Mouse (Mus musculus) CH12.LX (cell line): ENCODE results near the gene Tex21. TPM values are rescaled to one million over a fixed set of nuclear protein-coding genes. Genes with fewer than 3 reads are reported as not detected.

ENCODE experiments used
- DNase-seq: peaks from one replicate; pipeline ENCODE4 v3.0.0-alpha.2; 2013; ENCODE audit errors: extremely low read depth
- H3K27ac ChIP-seq: 2 replicates; pipeline ENCODE4 v1.5.1; 2012; ENCODE audit warnings: low read depth, mild to moderate bottlenecking, control low read depth, moderate library complexity; ENCODE audit not compliant: insufficient read depth
- H3K27me3 ChIP-seq: replicated peaks from 2 replicates; pipeline ENCODE3; 2012; ENCODE audit warnings: inconsistent platforms
- H3K36me3 ChIP-seq, 2 experiments: replicated peaks in 1 of 2; 2 replicates each; pipeline versions ENCODE3 to v1.6.1; 2012; ENCODE audit warnings: inconsistent platforms in 1 of 2, low read length in 1 of 2, mild to moderate bottlenecking in 1 of 2, mixed read lengths in 1 of 2, moderate library complexity in 1 of 2; ENCODE audit not compliant: control insufficient read depth in 1 of 2, insufficient read depth in 1 of 2
- H3K4me1 ChIP-seq, 2 experiments: 2 replicates each; pipeline ENCODE4 v1.6.1; 2012; ENCODE audit warnings: inconsistent platforms in 1 of 2, moderate library complexity in 1 of 2; ENCODE audit not compliant: insufficient read depth in 2 of 2, control insufficient read depth in 1 of 2
- H3K4me2 ChIP-seq: 2 replicates; pipeline ENCODE4 v1.6.1; 2012; ENCODE audit warnings: low read depth, mild to moderate bottlenecking, control low read depth; ENCODE audit not compliant: poor library complexity, insufficient read depth, severe bottlenecking
- H3K4me3 ChIP-seq, 3 experiments: fragments of 150-350 bp in 1 of 3; sonication (generic) in 1 of 3; replicated peaks in 1 of 3; 2 replicates each; pipeline versions ENCODE3 to v1.5.1; 2011 to 2012; ENCODE audit warnings: low read depth in 2 of 3, low read length in 2 of 3, mild to moderate bottlenecking in 2 of 3, moderate library complexity in 2 of 3, control low read depth in 1 of 3, improper control_type of control experiment in 1 of 3, inconsistent platforms in 1 of 3, mixed read lengths in 1 of 3; ENCODE audit not compliant: poor library complexity in 1 of 3
- H3K79me2 ChIP-seq: replicated peaks from 2 replicates; pipeline ENCODE4 v1.6.1; 2012; ENCODE audit warnings: mild to moderate bottlenecking, moderate library complexity; ENCODE audit not compliant: control insufficient read depth, poor library complexity, insufficient read depth, severe bottlenecking; ENCODE audit errors: extremely low read depth
- H3K9ac ChIP-seq: 2 replicates; pipeline ENCODE4 v1.6.1; 2012; ENCODE audit warnings: low read depth, mild to moderate bottlenecking, control low read depth, moderate library complexity; ENCODE audit not compliant: insufficient read depth
- H3K9me3 ChIP-seq: replicated peaks from 2 replicates; pipeline ENCODE3; 2012; ENCODE audit warnings: low read length, inconsistent platforms, mixed read lengths
- BHLHE40 ChIP-seq: IDR thresholded peaks from 2 replicates; pipeline ENCODE4 v1.6.1; 2011; ENCODE audit warnings: mild to moderate bottlenecking, low read depth, low read length, improper control_type of control experiment
- CHD2 ChIP-seq: IDR thresholded peaks from 2 replicates; pipeline ENCODE4 v1.6.1; 2011; ENCODE audit warnings: low read length, improper control_type of control experiment
- E2F4 ChIP-seq: IDR thresholded peaks from 2 replicates; pipeline ENCODE4 v1.6.1; 2011; ENCODE audit warnings: low read depth, low read length, improper control_type of control experiment; ENCODE audit not compliant: insufficient replicate concordance
- EP300 ChIP-seq: IDR thresholded peaks from 2 replicates; pipeline ENCODE4 v1.6.1; 2011; ENCODE audit warnings: low read length, improper control_type of control experiment
- ETS1 ChIP-seq: conservative IDR thresholded peaks from 2 replicates; pipeline ENCODE4 v1.6.1; 2012; ENCODE audit warnings: low read depth, mild to moderate bottlenecking, inconsistent platforms, low read length, improper control_type of control experiment, moderate library complexity
- GABPA ChIP-seq: IDR thresholded peaks from 2 replicates; pipeline ENCODE4 v1.6.1; 2012; ENCODE audit warnings: low read depth, low read length, improper control_type of control experiment, inconsistent platforms; ENCODE audit not compliant: insufficient replicate concordance
- HCFC1 ChIP-seq: IDR thresholded peaks from 2 replicates; pipeline ENCODE4 v1.6.1; 2012; ENCODE audit warnings: low read depth, mild to moderate bottlenecking, inconsistent platforms, low read length, improper control_type of control experiment
- IRF4 ChIP-seq: IDR thresholded peaks from 2 replicates; pipeline ENCODE4 v1.6.1; 2014; ENCODE audit warnings: low read depth, mild to moderate bottlenecking, inconsistent platforms, low read length, improper control_type of control experiment
- JUN ChIP-seq: IDR thresholded peaks from 2 replicates; pipeline ENCODE4 v1.6.1; 2011; ENCODE audit warnings: low read depth, mild to moderate bottlenecking, low read length, improper control_type of control experiment, moderate library complexity; ENCODE audit not compliant: insufficient read depth
- MAX ChIP-seq: IDR thresholded peaks from 2 replicates; pipeline ENCODE4 v1.6.1; 2011; ENCODE audit warnings: low read length, improper control_type of control experiment
- MYC ChIP-seq: IDR thresholded peaks from 2 replicates; pipeline ENCODE4 v1.6.1; 2011; ENCODE audit warnings: low read depth, mild to moderate bottlenecking, improper control_type of control experiment, low read length
- NRF1 ChIP-seq: IDR thresholded peaks from 2 replicates; pipeline ENCODE4 v1.6.1; 2014; ENCODE audit warnings: low read depth, mild to moderate bottlenecking, inconsistent platforms, low read length, improper control_type of control experiment, moderate library complexity
- RAD21 ChIP-seq: IDR thresholded peaks from 2 replicates; pipeline ENCODE4 v1.6.1; 2011; ENCODE audit warnings: low read depth, mild to moderate bottlenecking, low read length, improper control_type of control experiment, moderate library complexity
- RCOR1 ChIP-seq: conservative IDR thresholded peaks from 2 replicates; pipeline ENCODE4 v1.6.1; 2012; ENCODE audit warnings: low read depth, mild to moderate bottlenecking, inconsistent platforms, low read length, improper control_type of control experiment
- SIN3A ChIP-seq: IDR thresholded peaks from 2 replicates; pipeline ENCODE4 v1.6.1; 2012; ENCODE audit warnings: low read length, improper control_type of control experiment, inconsistent platforms
- TBP ChIP-seq: conservative IDR thresholded peaks from 2 replicates; pipeline ENCODE4 v1.6.1; 2011; ENCODE audit warnings: low read depth, low read length, improper control_type of control experiment
- TCF12 ChIP-seq: IDR thresholded peaks from 2 replicates; pipeline ENCODE4 v1.6.1; 2014; ENCODE audit warnings: low read depth, mild to moderate bottlenecking, inconsistent platforms, low read length, improper control_type of control experiment
- UBTF ChIP-seq: IDR thresholded peaks from 2 replicates; pipeline ENCODE4 v1.6.1; 2012; ENCODE audit warnings: low read depth, mild to moderate bottlenecking, inconsistent platforms, low read length, improper control_type of control experiment, moderate library complexity
- USF1 ChIP-seq: IDR thresholded peaks from 2 replicates; pipeline ENCODE4 v1.6.1; 2014; ENCODE audit warnings: low read depth, mild to moderate bottlenecking, inconsistent platforms, low read length, improper control_type of control experiment
- USF2 ChIP-seq: conservative IDR thresholded peaks from 2 replicates; pipeline ENCODE4 v1.6.1; 2011; ENCODE audit warnings: low read depth, low read length, improper control_type of control experiment
- dilution Hi-C: fragments of 300-500 bp; cut with MboI; formaldehyde crosslinking; loops from 2 replicates; pipeline ENCODE4 v1.14.3; 2020; ENCODE audit warnings: low sequenced_read_pairs; ENCODE audit not compliant: extremely low pct_unique_long_range_greater_than_20kb, extremely low pct_ligation_motif_present
- in situ Hi-C: fragments of 300-500 bp; cut with MboI; formaldehyde crosslinking; loops from 3 replicates; pipeline ENCODE4 v1.14.3; 2019; ENCODE audit warnings: low sequenced_read_pairs, low pct_ligation_motif_present, low pct_unique_long_range_greater_than_20kb, mixed read lengths
- polyA plus RNA-seq: library from polyadenylated mRNA; unstranded; fragments of >175 nt; gene quantifications from 2 replicates; pipeline ENCODE4 v1.2.1, GENCODE M21; 2012; ENCODE audit warnings: low read depth; ENCODE audit not compliant: insufficient read length
- total RNA-seq, 2 experiments: library from RNA; depleted of rRNA; stranded (reverse); fragments of 300-350 nt in 1 of 2; fragments of >200 nt in 1 of 2; gene quantifications; 2 replicates each; pipeline ENCODE4 v1.2.3; 2012 to 2014

The Tex21 gene
- total and polyA plus RNA-seq, 3 experiments, result 0.11 to 0.42 (median 0.29) TPM

DNA sequence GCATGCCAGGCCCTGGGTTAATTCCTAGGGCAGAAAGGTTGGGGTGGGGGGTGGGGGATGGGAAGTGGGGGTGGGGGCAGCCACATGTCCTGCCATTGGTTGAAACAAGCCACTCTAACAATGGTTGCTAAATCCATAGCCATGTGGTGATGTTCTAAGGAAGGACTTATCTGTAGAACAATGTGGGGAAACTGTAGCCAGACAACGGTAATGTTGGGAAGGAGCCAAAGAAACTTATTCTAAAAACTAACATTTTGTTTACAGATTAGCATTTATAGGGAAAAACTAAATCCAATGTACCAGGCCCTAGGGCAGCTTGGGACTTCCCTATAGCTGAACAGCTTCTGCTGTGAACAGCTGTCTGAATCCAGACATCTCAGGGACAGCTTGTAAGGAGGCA is 6.5 kb upstream of the Tex21 start (continued):
- TF ChIP-seq MYC (no peak), GABPA (no peak), SIN3A (no peak)

DNA sequence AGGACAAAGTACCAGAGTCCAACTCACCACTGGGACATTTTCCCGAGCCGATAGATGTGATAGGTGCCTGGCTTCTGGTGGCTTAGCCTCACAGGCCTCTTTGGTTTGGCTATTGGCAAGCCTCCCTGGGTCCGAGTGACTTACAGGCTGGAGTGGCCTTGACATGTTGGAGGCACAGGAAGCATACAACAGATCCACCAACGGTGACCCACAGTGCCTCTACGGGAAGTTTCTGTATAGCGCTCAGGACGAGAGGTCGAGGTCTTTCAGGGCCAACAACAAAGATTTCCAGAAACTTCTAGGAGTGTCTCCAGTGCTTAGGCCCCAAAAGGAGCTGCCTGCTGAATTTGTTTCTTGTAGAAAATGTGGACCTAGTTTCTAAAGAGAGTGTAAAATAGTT is 1.6 kb downstream of the Tex21 start:
- no peak for TF ChIP-seq BHLHE40
- no peak for TF ChIP-seq TCF12
- TF ChIP-seq USF1, result no peak
- TF ChIP-seq CHD2, result no peak
- TF ChIP-seq RAD21, result no peak
- no peak for TF ChIP-seq NRF1
- TF ChIP-seq SIN3A, result no peak
- TF ChIP-seq IRF4, result no peak
- no peak for TF ChIP-seq MYC
- TF ChIP-seq RCOR1, result no peak
- TF ChIP-seq TBP, result no peak
- no peak for TF ChIP-seq ETS1
- no peak for TF ChIP-seq GABPA
- H3K27ac ChIP-seq, result no peak overlapping the region
- H3K9me3 ChIP-seq, result no peaks in the 10 kb centered on the region
- no peak overlapping the region for H3K4me2 ChIP-seq
- H3K79me2 ChIP-seq, result no peaks in the 10 kb centered on the region
- in situ Hi-C loops, result no loop called here
- H3K4me1 ChIP-seq, result peaks cover 5% of the 10 kb centered on the region in 2 experiments; a peak in 3 of 4 replicates
- H3K9ac ChIP-seq, result no peak overlapping the region
- H3K27me3 ChIP-seq, result no peaks in the 10 kb centered on the region
- no peak for DNase-seq
- dilution Hi-C loops, result no loop called here
- no peak overlapping the region for H3K4me3 ChIP-seq
- no peaks in the 10 kb centered on the region for H3K36me3 ChIP-seq

DNA sequence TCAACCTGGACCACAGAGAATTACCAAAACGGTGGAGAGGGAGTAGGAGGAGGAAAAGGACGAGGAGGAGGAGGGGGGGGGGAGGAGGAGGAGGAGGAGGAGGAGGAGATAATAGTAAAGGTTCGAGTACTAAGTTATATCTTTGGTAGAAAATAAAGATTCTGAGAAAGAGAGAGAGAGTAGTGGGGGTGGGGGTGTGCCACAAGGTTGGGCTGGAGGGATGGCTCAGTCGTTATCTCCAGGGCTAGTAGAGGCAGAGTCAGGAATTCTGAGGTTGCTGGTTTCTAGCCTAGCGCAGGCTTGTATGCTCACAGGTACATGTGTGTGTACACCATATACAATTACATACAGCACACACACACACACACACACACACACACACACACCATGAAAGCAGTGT is 4.7 kb downstream of the Tex21 start:
- no peak overlapping the region for H3K9ac ChIP-seq
- no peak overlapping the region for H3K27ac ChIP-seq
- H3K4me1 ChIP-seq, result peaks cover 3 to 5% of the 10 kb centered on the region in 2 experiments; a peak in 2 of 4 replicates
- H3K9me3 ChIP-seq, result no peaks in the 10 kb centered on the region
- no peak for DNase-seq
- no peak overlapping the region for H3K4me3 ChIP-seq
- TF ChIP-seq BHLHE40 (no peak), MYC (no peak), EP300 (no peak), CHD2 (no peak), E2F4 (no peak), USF2 (no peak), JUN (no peak), UBTF (no peak), MAX (no peak), HCFC1 (no peak)
- H3K36me3 ChIP-seq, result no peaks in the 10 kb centered on the region
- H3K27me3 ChIP-seq, result no peaks in the 10 kb centered on the region
- no peak overlapping the region for H3K4me2 ChIP-seq
- dilution Hi-C loops (no loop called here), in situ Hi-C loops (no loop called here)
- H3K79me2 ChIP-seq, result no peaks in the 10 kb centered on the region
